ENCODE assay signal across 20 mouse cellular contexts in the genomic region with DNA sequence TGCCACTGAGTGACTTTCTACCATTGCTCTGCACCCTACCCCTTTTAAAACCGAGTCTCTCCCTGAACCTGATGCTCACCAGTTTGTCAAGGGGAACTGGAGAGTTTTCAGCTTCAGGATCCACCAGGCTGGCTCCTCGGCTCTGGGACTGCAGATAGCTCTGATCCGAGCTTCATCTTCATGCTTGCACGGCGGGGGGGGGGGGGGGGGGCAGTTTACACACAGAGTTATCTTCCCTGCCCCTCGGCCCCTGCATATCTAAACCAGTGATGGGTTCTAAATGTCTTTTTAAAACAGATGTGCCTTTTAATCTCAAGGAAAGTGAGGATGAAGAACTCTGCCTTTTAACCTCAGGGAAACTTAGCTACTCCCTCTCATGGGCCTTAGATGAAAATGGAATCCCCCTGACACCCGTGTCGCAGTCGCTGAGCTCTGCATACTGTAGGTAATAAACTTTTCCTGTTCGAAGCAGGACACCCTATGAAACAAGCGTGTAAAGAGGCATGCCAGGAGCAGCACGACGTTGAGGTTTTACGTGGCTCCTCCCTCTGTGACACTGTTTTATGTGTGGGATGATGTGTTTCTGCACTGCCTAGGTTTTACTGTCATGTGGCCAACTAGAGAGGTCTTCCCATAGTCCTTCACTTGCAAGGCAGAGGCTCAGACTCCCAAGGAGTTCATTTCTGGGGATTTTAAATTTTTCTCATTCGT. TPM values are rescaled to one million over a fixed set of nuclear protein-coding genes. Genes with fewer than 3 reads are reported as not detected.
DNase-seq lines count a peak whose midpoint lies in the region; ATAC-seq lines count a peak whose summit lies in the region.
"Had no signal": no experiment of that assay in that cellular context is flagged by ENCODE, and none has a peak within 500 bp of the region (broad histone marks: within the 10 kb centered on the region; RNA-seq: fewer than 3 reads in every experiment).

No protein-coding gene starts in this region.

- peak; percentile 17 for ATAC-seq in inflammation-experienced regulatory T-cells, adult 6 months
- ATAC-seq: forebrain, embryonic 13.5 days; forebrain, postnatal 0 days; hindbrain, postnatal 0 days had no signal

- peak; percentile 39 for DNase-seq in heart, adult 11 months
- no peak for DNase-seq in heart, postnatal 4 days
- peak; percentile 56 for DNase-seq in CD4-positive, CD25-positive, alpha-beta regulatory T cell, adult 2 months (ENCODE audit: low read depth, low spot score)
- peak; percentile 8 for DNase-seq in T-cell, adult 2 months (ENCODE audit: low spot score)
- no peak for DNase-seq in layer of hippocampus, adult 18-20 months (ENCODE audit: low spot score in 2 of 2)
- no peak for DNase-seq in spleen, postnatal 14 days (ENCODE audit: low spot score in 2 of 2)
- DNase-seq in right cerebral cortex, adult 18-20 months = no peak
- DNase-seq: adrenal gland, postnatal 14 days; B cell, adult 2 months; cerebellum, adult 11-12 months; cerebellum, adult 9-10 months; cerebellum, postnatal 36 days; forebrain, postnatal 0 days; gastrocnemius, adult 2 months; gastrocnemius, postnatal 25 days; heart, postnatal 10 days had no signal

RNA-seq across cellular contexts. Expression of a gene that starts 39.6 kb away (rescaled TPM):
- total RNA-seq in heart, postnatal 4 days (2021) = not detected
- polyA plus RNA-seq in inflammation-experienced regulatory T-cells, adult 6 months (2017; shearing (Covaris generic)) = under 1 TPM in 2 of 3 experiments, not detected in 1; 0.13 to 0.15 TPM
- total RNA-seq in layer of hippocampus, adult 18-20 months (2021) = 1 to 10 TPM in 1 of 2 experiments, under 1 TPM in 1; 0.54 to 1.1 TPM
- total RNA-seq: gastrocnemius, adult 2 months; gastrocnemius, postnatal 25 days; heart, postnatal 10 days; hindbrain, postnatal 0 days had no signal
- polyA plus RNA-seq: embryonic facial prominence, embryonic 14.5 days had no signal

RNA-seq across cellular contexts. Expression of a gene that starts 42.9 kb away (rescaled TPM):
- 1 to 10 TPM; 7.4 to 7.5 TPM for total RNA-seq in heart, postnatal 4 days (2021)
- 1 to 10 TPM; 2.7 to 5.1 (median 4.8) TPM for polyA plus RNA-seq in inflammation-experienced regulatory T-cells, adult 6 months (2017; shearing (Covaris generic))
- 1 to 10 TPM; 6.7 to 7.4 TPM for total RNA-seq in layer of hippocampus, adult 18-20 months (2021)

Comparison
In these comparisons a context has a peak if more than half of its experiments do, and no peak if none do; other contexts are left out.
1. DNase-seq: peak in heart, adult 11 months (single experiment), CD4-positive, CD25-positive, alpha-beta regulatory T cell, adult 2 months (single experiment) and T-cell, adult 2 months (single experiment); none in heart, postnatal 4 days (single experiment), layer of hippocampus, adult 18-20 months (0 of 2), spleen, postnatal 14 days (0 of 2) and right cerebral cortex, adult 18-20 months (single experiment).